Mouse (Mus musculus) lung, adult 2 months (tissue): Measurements from ENCODE around the gene Rrp1.

Experiments
- CTCF ChIP-seq: fragments of 200-500 bp; IDR thresholded peaks from 2 replicates; pipeline ENCODE4 v1.5.1; 2011; ENCODE audit warnings: mild to moderate bottlenecking, low read length, control low read depth; ENCODE audit not compliant: insufficient read depth
- POLR2A ChIP-seq: fragments of 200-500 bp; IDR thresholded peaks from 2 replicates; pipeline ENCODE4 v1.6.1; 2011; ENCODE audit warnings: low read depth, mild to moderate bottlenecking, control low read depth, low read length, borderline replicate concordance; ENCODE audit errors: extremely low read depth

GRCm38 (mm10) chr10:78417888-78418287 lies 5.0 kb upstream of the Rrp1 start:
- TF ChIP-seq POLR2A: no peak
- no peak for TF ChIP-seq CTCF
